Mouse (Mus musculus): Measurements from ENCODE around the gene Tagln2.
A peak's percentile ranks its signal among the peaks of the same experiment; 100 is the strongest.

The Tagln2 gene

DNA sequence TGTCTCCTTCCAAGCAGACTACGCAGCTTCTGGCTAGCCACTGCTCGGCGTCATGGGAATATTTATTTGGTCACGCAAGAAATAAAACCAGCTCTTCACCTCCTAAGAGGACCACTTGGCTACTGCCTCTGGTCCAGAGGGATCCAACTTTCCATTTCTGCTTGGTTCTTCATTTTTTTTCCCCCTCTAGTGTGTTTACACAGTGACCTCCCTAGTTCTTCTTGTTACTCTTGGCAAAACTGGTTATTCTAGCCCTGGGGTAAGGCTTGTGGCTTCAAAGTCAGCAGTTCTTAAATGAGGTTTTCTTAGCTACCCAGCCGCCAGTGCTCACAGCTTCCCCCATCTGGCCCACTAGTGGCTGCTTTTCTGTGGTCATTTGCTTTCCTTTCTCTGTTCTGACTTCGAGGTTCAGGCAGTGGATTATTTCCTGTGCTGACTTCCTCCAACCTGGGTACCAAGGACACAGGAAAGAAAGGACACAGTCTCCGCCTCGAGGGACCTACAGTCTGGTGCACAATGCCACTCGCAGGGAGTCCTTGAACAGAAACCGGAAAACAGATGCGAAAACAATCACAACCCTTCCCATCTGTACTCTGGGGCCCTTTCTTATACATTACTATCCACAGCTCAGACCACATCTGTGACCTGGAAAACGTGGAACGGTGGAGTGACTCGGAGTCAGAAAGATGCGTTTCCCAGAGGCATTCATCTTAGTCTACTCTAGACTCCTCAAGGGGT lies 25.3 kb downstream of the Tagln2 start:
- DNase-seq (ENCODE audit: low spot score in 2 of 2): peak in 1 of 2 experiments; percentile 42

DNA sequence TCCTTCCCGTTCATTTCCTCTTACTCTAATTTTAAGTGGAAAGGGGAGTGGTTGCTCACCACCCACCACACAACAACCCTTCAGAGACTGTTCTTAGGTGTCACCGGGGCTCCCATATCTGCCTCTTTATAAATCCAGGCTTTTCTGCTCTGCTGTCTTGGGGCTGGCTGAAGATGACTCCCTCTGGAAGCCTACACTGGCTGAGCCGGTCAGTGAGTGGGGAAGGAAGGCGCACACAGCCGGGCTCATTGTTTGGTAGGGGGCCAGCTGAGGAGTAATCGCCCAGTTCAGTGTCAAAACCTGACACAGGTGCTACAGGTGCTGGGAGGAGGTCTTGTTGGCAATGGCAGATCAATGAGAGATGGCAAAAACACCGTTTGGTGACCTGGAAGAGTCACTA lies 26.1 kb downstream of the Tagln2 start:
- DNase-seq (ENCODE audit: low spot score in 2 of 2): no peak

DNA sequence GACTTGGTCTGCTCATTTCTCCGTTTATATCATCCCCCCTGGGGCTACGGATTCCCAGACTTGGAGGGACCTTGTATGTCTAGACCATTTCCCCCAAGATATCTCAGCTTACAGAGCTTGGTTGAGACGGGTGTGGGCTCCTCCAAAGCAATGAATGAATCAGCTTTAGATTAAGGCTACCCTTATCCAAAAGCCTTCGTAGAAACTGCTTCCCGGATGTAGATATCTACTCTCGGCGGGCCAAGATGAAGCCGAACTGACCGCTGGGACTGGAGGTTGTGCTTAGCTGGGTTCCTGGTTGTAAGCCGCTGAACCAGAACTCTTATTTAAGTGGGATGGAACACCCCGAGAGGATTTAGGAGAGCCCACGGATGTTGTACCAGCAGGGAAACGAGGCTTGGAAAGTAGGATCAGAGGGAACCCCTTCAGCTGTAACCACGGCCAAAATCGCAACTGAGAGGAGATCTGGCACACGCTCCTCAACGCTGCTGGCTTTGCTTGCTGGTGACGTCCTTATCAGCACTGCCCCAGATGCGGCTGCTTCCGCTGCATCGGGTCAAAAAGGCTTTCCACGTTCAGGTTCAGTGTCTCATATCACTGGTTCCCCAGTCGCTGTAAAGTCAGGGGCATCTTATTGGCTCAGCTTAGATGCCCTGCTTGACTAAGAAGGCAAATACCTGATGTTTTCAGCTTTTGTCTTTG lies 26.7 kb downstream of the Tagln2 start:
- DNase-seq (ENCODE audit: low spot score in 2 of 2): peak in 1 of 2 experiments; percentile 52

DNA sequence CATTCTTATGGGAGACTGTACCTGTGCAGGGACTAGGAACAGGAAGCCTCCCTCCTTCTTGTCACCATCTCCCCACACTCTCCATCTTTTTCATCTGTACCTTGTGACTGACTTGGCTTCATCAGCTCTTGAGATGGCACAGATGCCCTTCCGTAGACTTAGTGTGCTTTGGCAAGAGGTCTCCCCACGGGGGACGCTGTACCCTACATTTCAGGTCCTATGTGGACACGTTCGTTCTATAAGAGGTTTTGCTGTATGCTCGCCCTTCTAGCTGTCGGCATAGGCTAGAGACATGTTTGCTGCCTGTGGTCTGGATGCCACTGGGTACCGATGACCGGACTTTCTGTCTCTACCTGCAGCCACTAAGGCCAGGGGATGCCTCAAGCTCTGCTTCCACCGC lies 27.6 kb downstream of the Tagln2 start:
- no peak for DNase-seq (ENCODE audit: low spot score in 2 of 2)

DNA sequence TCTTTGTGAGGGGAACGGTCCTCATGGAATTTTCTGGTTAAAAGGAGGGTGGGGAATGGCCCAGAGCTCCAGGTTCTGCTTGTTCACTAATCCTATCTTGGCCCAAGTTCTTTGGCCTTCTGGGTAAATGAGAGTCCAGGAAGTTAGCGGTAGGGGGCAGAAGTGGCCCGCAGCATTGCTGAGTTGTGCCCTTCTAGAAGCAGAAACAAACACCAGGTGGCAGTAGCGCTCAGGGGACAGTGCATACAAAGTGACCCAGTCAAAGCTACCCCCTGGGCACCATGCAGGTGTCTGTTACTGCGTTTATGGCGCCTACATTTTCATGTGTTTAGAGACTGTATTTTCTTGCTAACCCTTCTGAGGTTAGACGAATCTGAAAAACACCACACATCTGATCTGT lies 28.9 kb downstream of the Tagln2 start:
- peak; percentile 72 to 92 for DNase-seq (ENCODE audit: low spot score in 2 of 2)

DNA sequence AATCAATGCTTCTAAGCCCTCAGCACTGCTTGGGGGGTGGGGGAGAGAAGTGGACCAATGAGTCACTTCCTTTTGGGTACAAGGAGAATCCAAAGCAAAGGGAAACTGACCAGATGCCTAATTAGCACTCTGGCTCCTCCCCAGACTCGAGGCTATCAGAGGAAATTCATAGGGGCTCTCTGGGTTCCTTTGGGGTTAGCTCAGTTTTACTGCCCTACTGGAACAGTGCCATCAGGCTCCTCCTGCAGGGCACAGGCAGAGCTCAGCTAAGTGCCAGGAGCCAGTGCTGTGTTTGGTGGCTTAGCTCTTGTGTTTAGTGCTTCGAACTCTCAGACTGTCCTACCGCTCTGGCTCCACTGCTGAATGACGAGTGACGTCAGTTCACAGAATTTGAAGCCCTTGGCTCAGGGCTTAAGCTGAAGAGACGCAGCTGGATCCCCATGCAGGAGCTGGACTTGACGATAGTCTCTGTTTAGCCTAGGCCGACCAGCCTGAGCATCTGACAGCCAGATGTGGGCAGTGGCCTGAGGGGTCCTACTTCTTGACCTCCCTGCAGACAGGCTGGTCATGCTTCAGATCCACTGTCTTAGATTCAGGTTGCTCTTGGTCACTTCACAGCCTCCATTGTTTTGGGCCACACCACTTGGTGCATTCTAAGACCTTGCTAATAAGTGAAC lies 30.8 kb downstream of the Tagln2 start:
- no peak for DNase-seq (ENCODE audit: low spot score in 2 of 2)

DNA sequence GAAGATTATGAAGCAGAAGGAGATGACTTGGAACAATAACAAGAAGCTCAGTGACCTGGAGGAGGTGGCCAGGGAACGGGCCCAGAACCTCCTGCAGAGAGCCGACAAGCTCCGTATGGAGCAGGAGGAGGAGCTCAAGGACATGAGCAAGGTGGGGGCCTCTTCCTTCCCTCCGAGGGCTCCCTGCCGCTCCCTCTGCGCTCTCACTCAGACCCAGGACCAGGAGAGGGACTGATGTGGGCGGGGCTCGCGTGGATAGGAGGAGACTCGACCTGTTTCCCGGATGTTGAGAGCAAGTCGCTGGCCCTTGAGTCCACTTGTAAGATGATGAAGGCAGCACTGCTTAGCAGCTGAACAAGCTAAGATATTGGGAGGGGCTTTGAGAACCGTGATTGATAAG lies 32.7 kb downstream of the Tagln2 start:
- DNase-seq (ENCODE audit: low spot score in 2 of 2): no peak

DNA sequence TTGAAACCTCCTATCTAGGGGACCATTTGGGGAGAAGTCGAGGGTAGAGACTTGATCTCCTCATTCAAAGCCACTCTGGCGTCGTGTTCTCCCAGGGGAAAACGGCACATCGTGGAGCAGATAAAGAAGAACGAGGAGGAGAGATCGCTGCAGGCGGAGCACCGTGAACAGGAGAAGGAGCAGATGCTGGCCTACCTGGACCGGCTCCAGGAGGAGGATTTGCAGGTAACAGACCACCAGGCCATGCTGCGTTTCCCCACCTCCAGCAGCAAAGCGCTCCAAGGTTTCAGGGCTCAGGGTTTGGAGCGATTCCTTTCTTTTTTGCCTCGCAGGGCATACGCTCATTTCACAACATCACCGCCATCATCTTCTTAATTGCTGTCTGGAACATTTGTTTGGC lies 35.3 kb downstream of the Tagln2 start:
- no peak for DNase-seq (ENCODE audit: low spot score in 2 of 2)

DNA sequence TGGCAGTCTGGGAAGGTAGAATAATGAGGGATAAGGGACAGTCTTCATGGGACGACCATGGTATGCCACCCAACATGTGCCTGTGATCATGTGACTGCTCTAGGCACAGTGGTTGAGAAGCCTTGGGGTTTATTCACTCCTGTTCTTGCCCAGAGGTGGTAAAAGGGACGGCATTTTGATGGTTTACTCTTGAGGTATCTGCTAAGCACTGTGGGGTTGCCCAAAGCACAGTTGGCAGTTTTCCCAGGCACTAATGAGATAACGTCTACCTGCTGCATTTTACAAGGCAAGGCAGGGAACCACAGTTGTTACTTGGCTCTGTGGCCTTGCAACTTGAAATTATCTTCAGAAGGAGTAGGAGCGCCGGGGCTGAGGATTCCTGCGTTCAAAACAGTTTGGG lies 40.0 kb downstream of the Tagln2 start:
- no peak for DNase-seq (ENCODE audit: low spot score in 2 of 2)

DNA sequence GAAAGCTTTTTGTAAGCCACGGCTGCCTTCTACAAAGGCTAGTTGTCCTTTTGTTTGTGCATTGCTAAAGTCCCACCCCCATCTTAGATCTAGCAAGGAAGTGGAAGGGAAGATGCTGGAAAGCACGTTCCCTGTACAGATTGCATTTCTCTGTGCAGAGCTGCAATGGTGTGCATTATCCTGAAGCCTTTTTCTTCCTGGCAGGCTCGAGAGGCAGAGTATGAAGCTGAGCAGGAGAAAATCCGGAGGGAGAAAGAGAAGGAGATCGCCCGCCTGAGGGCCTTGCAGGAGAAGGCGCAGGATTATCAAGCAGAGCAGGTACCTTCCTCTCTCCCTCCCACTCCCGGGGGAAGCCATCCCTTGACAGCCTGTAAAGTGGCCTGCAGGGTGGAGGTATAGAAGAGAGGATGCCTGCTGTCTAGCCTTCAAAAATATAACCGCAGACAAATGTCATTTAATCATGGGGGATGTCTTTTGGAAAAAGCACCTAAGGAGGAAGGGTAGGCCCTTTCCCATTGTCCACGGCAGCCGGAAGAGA lies 40.5 kb downstream of the Tagln2 start:
- no peak for DNase-seq (ENCODE audit: low spot score in 2 of 2)

DNA sequence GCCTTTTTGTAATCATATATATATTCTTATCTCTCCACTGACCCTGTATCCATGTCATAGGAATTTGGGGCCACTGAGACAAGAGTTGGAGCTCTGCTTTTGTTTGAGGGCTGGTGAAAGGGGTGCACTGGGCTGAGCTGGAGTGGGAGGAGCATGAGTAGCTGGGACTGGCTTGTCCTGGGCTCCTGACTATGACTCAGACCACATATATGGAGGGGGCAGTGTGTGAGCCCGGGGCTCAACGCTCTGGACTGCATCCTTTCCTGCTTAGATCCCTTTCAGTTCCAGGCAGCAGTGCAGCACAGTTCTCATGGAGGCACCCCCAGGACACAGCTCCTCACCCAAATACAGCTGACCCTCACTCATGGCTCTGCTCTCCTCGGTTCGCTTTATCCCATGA lies 46.2 kb downstream of the Tagln2 start:
- DNase-seq (ENCODE audit: low spot score in 2 of 2): no peak

DNA sequence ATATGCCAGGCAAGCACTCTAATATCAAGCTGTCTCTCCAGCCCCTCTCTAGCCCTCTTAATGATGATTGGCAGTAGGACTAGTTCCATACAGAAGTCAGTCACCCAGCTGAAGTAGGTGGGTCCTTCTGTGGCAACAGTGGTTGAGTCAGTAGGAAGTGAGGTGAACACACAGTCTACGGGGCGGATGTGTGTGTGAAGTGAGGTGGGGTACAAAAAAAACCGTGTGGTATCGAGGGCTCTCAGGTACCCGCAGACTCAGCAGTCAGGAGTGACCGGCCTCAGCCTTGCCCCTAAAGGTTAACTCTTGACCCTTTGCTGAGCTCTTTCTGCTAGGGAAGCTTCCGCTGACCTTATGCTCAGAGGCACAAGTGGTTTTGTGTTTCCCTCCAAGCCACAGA lies 48.7 kb downstream of the Tagln2 start:
- DNase-seq (ENCODE audit: low spot score in 2 of 2): peak; percentile 17 to 37

DNA sequence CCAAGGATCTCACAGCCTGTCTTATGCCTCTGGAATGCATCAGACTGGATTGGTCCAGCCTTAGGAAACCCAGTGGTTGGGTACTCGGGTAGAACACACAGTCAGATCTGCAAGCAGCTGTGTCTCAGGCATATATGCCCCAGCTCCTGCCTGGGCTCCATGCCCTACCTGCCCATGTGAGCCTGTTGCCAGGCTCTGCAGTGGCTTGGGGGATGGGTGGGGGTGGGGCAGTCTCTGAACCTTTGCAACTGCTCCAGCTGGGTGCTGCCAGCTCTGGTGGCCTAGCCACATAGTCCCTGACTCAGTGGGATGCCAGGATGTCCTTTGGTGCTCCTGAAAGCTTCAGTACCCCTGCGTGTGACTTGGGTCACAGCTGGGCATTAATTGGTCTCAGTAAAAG lies 49.5 kb downstream of the Tagln2 start:
- no peak for DNase-seq (ENCODE audit: low spot score in 2 of 2)

DNA sequence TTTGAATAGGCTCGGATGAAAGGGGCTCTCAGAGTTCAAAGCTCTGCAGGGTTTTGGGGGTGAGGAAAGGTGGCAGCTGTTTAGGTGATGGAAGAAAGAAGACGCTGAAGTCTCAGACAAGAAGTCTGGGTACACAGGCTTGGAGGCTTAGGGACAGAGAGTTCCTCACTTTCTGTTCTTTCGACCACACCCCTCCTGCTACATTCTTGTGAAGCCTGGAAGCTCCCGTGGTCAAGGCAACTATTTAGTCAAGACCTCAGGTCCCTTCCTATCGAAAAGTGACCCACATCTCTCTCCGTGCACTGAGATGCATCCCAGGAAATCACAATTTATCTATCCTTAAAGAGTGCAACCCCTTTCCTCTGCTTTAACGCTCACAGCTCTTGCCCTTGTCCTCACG lies 49.9 kb downstream of the Tagln2 start:
- DNase-seq (ENCODE audit: low spot score in 2 of 2): no peak

DNA sequence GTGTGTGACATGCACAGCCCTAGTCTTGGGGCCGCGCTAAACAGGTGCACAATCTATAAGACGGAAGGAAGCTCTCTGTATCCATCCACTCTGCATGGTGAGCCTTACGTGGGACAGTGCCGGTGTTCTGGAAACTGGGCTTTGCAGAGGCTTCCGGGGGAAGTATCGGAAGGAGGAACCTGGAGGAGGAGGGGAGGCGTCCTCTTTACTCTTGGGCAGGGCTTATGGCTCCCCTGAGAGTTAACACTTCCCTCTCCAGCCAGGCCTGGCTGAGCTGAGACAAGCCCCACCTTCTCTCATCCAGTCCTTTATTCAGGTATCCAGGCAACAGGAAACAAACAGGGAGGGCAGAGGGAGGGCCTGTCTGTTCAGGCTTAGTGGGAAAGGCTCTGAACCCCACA lies 50.7 kb downstream of the Tagln2 start:
- peak; percentile 35 to 61 for DNase-seq (ENCODE audit: low spot score in 2 of 2)

DNA sequence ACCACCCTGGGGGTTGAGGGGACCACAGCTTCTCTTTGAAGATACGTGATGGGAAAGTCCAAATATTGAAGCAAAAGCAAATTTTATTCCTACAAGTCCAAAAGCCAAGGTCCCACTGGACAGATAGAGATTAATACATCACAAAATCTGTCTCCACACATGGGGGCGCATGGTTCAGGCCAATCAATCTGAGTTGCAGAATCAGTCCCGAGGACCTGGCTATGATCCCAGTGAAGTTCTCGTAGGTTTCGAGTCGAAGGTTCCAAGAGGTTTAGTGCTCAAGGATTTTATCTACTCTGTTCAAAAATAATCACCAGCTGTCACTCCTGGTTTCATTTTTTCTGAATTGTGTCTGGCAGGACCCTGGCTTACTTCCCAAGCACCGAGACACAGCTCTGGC lies 51.2 kb downstream of the Tagln2 start:
- no peak for DNase-seq (ENCODE audit: low spot score in 2 of 2)

DNA sequence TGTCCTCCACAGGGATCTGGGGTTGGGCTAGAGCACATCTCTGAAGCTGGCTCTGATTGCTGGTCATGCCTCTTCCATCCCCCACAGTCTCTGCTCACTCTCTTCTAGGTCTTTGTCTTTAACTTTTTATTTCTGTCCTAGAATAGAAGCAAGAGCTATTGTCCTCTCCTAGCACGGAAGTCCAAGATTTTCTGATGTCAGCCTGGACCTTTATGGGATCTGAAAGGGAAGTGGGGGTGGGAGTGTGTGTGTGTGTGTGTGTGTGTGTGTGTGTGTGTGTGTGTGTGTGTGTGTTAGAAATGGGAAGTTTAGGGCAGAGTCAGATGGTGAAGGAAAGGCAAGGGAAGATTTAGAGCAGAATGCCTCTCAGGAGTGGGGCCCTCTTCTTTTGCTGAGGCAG lies 52.8 kb downstream of the Tagln2 start:
- DNase-seq (ENCODE audit: low spot score in 2 of 2): no peak

DNA sequence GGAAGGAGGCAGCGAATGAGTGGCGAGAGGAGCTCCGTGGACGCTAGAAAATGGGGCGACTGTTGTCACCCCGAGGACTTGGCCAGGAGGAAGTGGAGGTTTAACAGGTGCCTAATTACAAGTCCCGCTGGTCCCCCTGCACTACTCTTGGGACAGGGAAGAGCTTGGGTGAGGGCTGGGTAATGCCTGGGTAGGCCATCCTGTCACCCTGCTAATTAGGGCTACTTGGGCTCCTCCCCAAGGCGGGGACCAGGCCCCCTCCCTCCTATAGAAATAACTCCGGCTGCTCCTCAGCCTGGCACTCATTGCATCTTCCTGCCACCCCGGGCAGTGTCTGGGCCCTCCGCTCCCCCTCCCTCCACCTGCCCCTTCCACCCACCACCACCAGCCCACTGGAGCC lies 55.8 kb downstream of the Tagln2 start, which contains the start of gene Vsig8:
TSS of gene Vsig8 (plus strand) at position 301 of the 400 bp plus-strand sequence.
- no peak for DNase-seq (ENCODE audit: low spot score in 2 of 2)
